Mouse (Mus musculus): ENCODE measurements around the gene 1700023F06Rik.

GRCm38 (mm10) chr11:103177216-103177615 lies 31.1 kb downstream of the 1700023F06Rik start:
- TF ChIP-seq CTCF (IDR thresholded peaks at IDR 0.05; ENCODE audit: low read depth, low read length) (no peak), POLR2A (IDR thresholded peaks at IDR 0.05; ENCODE audit: insufficient read depth, low read length) (no peak)

Data from ES-Bruce4 (cell line).